Mouse (Mus musculus) neural tube, embryonic 14.5 days (tissue): ENCODE data around the gene Oscp1. TPM values are rescaled to one million over a fixed set of nuclear protein-coding genes. Genes with fewer than 3 reads are reported as not detected.

Source experiments
- ATAC-seq: fragments of 200-750 bp; cut with Nextera tagmentation; 2 replicates; pipeline ENCODE4 v1.8.0; 2017; ENCODE audit warnings: low read depth, mild to moderate bottlenecking, moderate TSS enrichment, moderate library complexity
- H3K27ac ChIP-seq: fragments of 300-500 bp; sonication (generic); 2 replicates; pipeline ENCODE4 v1.5.1; 2014; ENCODE audit warnings: low read depth, mild to moderate bottlenecking, control low read depth, low read length, moderate library complexity, mixed read lengths
- H3K27me3 ChIP-seq: fragments of 300-500 bp; sonication (generic); 2 replicates; pipeline ENCODE4 v1.6.1; 2014; ENCODE audit warnings: low read length; ENCODE audit not compliant: control insufficient read depth, insufficient read depth
- H3K36me3 ChIP-seq: fragments of 300-500 bp; sonication (generic); 2 replicates; pipeline ENCODE4 v1.6.1; 2014; ENCODE audit warnings: low read length, mixed read lengths; ENCODE audit not compliant: control insufficient read depth, insufficient read depth
- H3K4me1 ChIP-seq: fragments of 300-500 bp; sonication (generic); 2 replicates; pipeline ENCODE4 v1.6.1; 2014; ENCODE audit warnings: low read length; ENCODE audit not compliant: control insufficient read depth, insufficient read depth
- H3K4me2 ChIP-seq: fragments of 300-500 bp; sonication (generic); 2 replicates; pipeline ENCODE4 v1.6.1; 2014; ENCODE audit warnings: mild to moderate bottlenecking, low read depth, low read length, control low read depth
- H3K4me3 ChIP-seq: fragments of 300-500 bp; sonication (generic); 2 replicates; pipeline ENCODE4 v1.5.1; 2014; ENCODE audit warnings: low read depth, low read length, control low read depth, mixed read lengths
- H3K9ac ChIP-seq: fragments of 300-500 bp; sonication (generic); replicated peaks from 2 replicates; pipeline ENCODE4 v1.6.1; 2014; ENCODE audit warnings: low read depth, mild to moderate bottlenecking, control low read depth, low read length, mixed read lengths
- H3K9me3 ChIP-seq: fragments of 300-500 bp; sonication (generic); 2 replicates; pipeline ENCODE4 v1.6.1; 2016; ENCODE audit warnings: low read length; ENCODE audit not compliant: control insufficient read depth
- WGBS: fragments of 180-500 bp; shearing (Covaris S2); extraction: QIAGEN DNeasy Blood & Tissue Kit; methylation state at CpG from one replicate; pipeline ENCODE4 v1.1.7; 2014; 5-methylcytosine and 5-hydroxymethylcytosine counted together
- polyA plus RNA-seq: library from polyadenylated mRNA; unstranded; fragments of >200 nt; fragmentation: Nextera tagmentation; extraction: Ambion mirVana; gene quantifications from 2 replicates; pipeline ENCODE4 v1.2.1, GENCODE M21; 2014

Gene Oscp1
- polyA plus RNA-seq, 1 experiment from 2014 or later: 40.2 TPM

GRCm38 (mm10) chr4:126035413-126035812 lies 23.0 kb upstream of the Oscp1 start:
- Histone ChIP-seq H3K27me3 (no peaks in the 10 kb centered on the region), H3K9me3 (no peaks in the 10 kb centered on the region), H3K36me3 (no peaks in the 10 kb centered on the region), H3K27ac (no peak overlapping the region), H3K4me3 (no peak overlapping the region), H3K4me2 (no peak overlapping the region), H3K9ac (no peak overlapping the region), H3K4me1 (no peaks in the 10 kb centered on the region)
- ATAC-seq: no peak
- WGBS: 84% methylated on average over 5 of the region's 5 CpGs

DNA sequence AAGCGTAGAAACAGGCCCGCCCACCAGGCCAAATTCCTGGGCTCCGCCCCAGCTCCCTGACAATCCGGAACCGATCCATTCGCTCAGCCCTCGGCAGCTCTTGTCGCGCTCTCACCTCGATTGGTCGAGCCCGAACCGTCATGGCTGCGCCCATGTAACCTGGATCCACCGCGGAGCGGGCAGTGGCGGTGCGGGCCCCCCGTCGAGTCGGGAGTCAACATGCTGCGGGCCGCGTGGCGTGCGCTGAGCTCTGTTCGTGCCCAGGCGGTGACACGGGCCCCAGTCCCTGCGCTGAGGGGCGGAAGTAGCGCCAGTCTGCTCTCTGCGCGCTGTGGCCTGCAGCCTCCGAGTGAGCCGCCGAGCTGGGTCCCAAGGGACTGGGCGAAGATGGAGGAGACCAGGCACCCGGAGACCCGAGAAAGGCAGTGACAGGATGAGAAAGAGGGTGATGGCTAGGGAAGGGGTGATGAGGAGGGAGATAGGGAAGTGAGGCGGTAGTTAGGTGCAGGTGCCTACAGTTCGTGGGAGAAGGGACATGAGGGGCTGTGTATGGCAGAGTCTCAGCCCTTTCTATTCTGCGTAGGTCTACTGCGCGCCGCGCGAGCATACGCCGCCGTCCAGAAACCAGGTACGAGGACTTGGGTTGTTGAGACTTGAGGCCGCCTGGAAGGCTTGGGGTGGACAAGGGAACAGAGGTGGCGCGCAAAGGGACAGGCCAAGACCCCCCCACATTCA lies 11.3 kb upstream of the Oscp1 start, which contains the start of gene Mrps15:
Mrps15 (plus strand) TSS at position 75 of the 735 bp plus-strand sequence.
- Histone ChIP-seq H3K4me3 (peak within 1 kb of the TSS; percentile 79), H3K36me3 (peaks cover 8% of the 10 kb centered on the region), H3K27ac (peak within 1 kb of the TSS; percentile 66), H3K4me1 (peaks cover 8% of the 10 kb centered on the region), H3K9ac (peak within 1 kb of the TSS; percentile 59), H3K27me3 (no peaks in the 10 kb centered on the region), H3K4me2 (peak within 1 kb of the TSS; percentile 93), H3K9me3 (no peaks in the 10 kb centered on the region)
- under 1% methylated on average over 56 of the region's 56 CpGs for WGBS
- ATAC-seq: peak; percentile 95

DNA sequence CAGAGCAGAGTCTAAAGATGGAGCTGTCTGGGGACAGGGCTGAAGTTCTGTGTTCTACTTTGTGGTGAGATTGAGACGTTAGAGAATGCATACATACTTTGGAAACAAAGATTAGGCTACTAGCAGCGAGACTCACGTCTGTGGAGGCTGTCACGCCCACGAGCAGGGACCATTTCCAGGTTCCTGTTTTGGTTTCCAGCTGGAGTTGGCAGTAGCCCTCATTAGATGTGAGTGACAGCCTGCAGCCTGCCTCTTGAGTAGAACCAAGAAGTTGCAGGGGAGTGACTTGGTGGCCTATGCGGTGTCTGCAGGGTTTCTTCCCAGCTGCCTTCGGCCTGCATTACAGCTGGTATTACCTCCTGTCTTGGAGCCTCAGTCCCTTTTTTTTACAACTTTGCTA lies 6.7 kb upstream of the Oscp1 start:
- Histone ChIP-seq H3K4me1 (peaks cover 8% of the 10 kb centered on the region), H3K27me3 (no peaks in the 10 kb centered on the region), H3K27ac (no peak overlapping the region), H3K9me3 (no peaks in the 10 kb centered on the region), H3K4me2 (no peak overlapping the region), H3K9ac (no peak overlapping the region), H3K4me3 (no peak overlapping the region), H3K36me3 (peaks cover 26% of the 10 kb centered on the region)
- 95% methylated on average over 7 of the region's 7 CpGs for WGBS
- ATAC-seq: no peak

- H3K36me3 ChIP-seq: peaks cover 18% of the 10 kb centered on the region
- H3K4me2 ChIP-seq: peak overlapping the region; percentile 84
- no peaks in the 10 kb centered on the region for H3K9me3 ChIP-seq
- ATAC-seq: no peak
- H3K4me1 ChIP-seq: peaks cover 9% of the 10 kb centered on the region; the same call in 1 of the 2 replicates
- peak overlapping the region; percentile 67 for H3K4me3 ChIP-seq
- 17% methylated on average over 19 of the region's 19 CpGs for WGBS
- peak overlapping the region; percentile 64 for H3K9ac ChIP-seq
- no peak overlapping the region for H3K27ac ChIP-seq
- no peaks in the 10 kb centered on the region for H3K27me3 ChIP-seq
These were observed 895 bp upstream of the Oscp1 start for GRCm38 (mm10) chr4:126057207-126058133.

DNA sequence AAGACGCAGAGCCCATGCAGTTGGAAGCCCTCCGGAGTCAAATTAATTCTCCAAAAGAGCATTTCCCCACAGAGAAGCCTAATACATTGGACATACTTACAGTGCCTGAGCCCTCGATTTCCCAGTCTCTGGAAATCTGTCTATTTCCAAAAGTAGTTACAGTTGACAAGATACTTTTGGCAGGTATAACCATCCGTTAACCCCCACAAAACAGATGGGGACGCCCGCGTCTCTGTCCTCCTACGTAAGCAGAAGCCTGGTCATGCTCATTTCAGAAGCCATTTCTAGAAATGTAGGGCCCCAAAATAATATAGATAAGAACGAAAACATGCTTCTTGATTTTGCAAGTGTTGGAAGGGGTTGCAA lies 615 bp downstream of the Oscp1 start:
- Histone ChIP-seq H3K27me3 (no peaks in the 10 kb centered on the region), H3K4me2 (peak overlapping the region; percentile 84), H3K9me3 (no peaks in the 10 kb centered on the region), H3K4me1 (peaks cover 9% of the 10 kb centered on the region; the same call in 1 of the 2 replicates), H3K9ac (peak overlapping the region; percentile 64), H3K4me3 (peak overlapping the region; percentile 67), H3K27ac (no peak overlapping the region), H3K36me3 (peaks cover 17% of the 10 kb centered on the region)
- no peak for ATAC-seq
- WGBS: 37% methylated on average over 9 of the region's 9 CpGs

DNA sequence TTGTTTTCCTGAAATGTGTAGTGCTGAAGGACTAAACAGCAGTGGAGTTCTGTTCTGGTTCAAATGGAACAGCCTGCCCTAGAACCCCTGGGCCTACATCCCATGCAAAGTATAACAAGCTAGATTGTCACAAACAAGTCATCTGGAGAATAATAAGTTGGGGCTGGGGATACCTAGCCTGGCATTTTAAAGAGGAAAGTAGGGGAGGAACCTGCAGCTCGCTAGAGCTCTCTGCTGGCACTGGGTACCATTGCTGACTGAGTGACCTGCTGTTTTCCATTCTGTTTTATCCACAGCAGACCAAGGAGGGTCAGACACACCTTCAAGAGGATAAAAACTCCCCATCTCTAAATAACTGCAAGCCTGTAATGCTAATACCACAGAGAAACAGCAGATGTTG lies 4.5 kb downstream of the Oscp1 start:
- Histone ChIP-seq H3K27ac (no peak overlapping the region), H3K36me3 (no peaks in the 10 kb centered on the region), H3K9ac (no peak overlapping the region), H3K4me3 (no peak overlapping the region), H3K4me1 (peaks cover 5% of the 10 kb centered on the region; the same call in 1 of the 2 replicates), H3K4me2 (no peak overlapping the region), H3K27me3 (no peaks in the 10 kb centered on the region), H3K9me3 (no peaks in the 10 kb centered on the region)
- ATAC-seq: no peak
- 53% methylated on average over 1 of the region's 1 CpGs for WGBS

GRCm38 (mm10) chr4:126065241-126065640 lies 6.9 kb downstream of the Oscp1 start:
- no peak overlapping the region for H3K4me3 ChIP-seq
- H3K4me2 ChIP-seq: no peak overlapping the region
- WGBS: 90% methylated on average over 7 of the region's 7 CpGs
- H3K9me3 ChIP-seq: no peaks in the 10 kb centered on the region
- no peaks in the 10 kb centered on the region for H3K27me3 ChIP-seq
- ATAC-seq: no peak
- H3K27ac ChIP-seq: no peak overlapping the region
- H3K36me3 ChIP-seq: no peaks in the 10 kb centered on the region
- no peak overlapping the region for H3K9ac ChIP-seq
- H3K4me1 ChIP-seq: no peaks in the 10 kb centered on the region

DNA sequence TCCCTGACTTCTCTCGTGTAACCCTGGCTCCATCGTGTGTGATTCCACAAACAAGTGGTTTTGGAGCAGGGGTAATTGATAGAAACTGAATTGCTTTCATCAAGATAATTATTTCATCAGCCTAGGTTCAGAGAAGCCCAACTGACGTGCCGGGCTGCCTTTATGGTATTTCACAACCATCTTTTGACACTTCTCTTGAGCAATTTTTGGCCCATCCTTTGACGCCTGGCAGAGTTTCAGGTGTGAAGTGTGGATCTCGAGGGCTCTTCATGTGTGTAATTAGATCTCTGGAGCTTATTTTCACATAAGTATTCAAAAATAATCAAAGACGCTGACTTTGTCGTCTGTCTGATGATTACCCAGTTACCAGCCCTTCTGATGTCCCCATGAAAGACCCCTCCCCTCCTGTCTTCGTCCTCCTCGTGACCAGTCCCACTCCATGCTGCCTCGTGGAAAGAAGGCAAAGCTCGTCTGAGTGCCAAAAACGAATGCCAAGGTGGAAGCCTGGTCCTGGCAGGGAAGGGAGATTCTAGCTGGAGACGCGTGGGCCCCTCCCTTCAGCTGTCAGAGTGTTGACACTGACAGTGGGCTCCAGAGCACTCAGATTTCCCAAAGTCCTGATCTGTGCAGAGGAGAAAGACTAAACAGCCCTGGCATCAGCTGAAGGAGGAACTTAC lies 9.2 kb downstream of the Oscp1 start:
- H3K4me2 ChIP-seq: no peak overlapping the region
- 79% methylated on average over 15 of the region's 15 CpGs for WGBS
- no peaks in the 10 kb centered on the region for H3K36me3 ChIP-seq
- H3K4me1 ChIP-seq: no peaks in the 10 kb centered on the region
- ATAC-seq: no peak
- H3K9me3 ChIP-seq: no peaks in the 10 kb centered on the region
- H3K27me3 ChIP-seq: no peaks in the 10 kb centered on the region
- H3K9ac ChIP-seq: no peak overlapping the region
- H3K27ac ChIP-seq: no peak overlapping the region
- no peak overlapping the region for H3K4me3 ChIP-seq
